Mouse (Mus musculus) kidney, embryonic 16.5 days (tissue): Measurements from ENCODE around the gene Terb2. TPM values are rescaled to one million over a fixed set of nuclear protein-coding genes. Genes with fewer than 3 reads are reported as not detected.

Source experiments
- ATAC-seq: fragments of 200-750 bp; cut with Nextera tagmentation; 2 replicates; pipeline ENCODE4 v1.8.0; 2017; ENCODE audit warnings: moderate TSS enrichment; ENCODE audit not compliant: low FRiP score, low TSS enrichment
- H3K27ac ChIP-seq: fragments of 300-500 bp; sonication (generic); 2 replicates; pipeline ENCODE4 v1.5.1; 2014; ENCODE audit warnings: low read length
- H3K27me3 ChIP-seq: fragments of 300-500 bp; sonication (generic); 2 replicates; pipeline ENCODE4 v1.6.1; 2014; ENCODE audit warnings: low read length, control low read depth, mixed read lengths; ENCODE audit not compliant: insufficient read depth
- H3K36me3 ChIP-seq: fragments of 300-500 bp; sonication (generic); 2 replicates; pipeline ENCODE4 v1.6.1; 2014; ENCODE audit warnings: low read length, control low read depth, mixed read lengths; ENCODE audit not compliant: insufficient read depth
- H3K4me1 ChIP-seq: fragments of 300-500 bp; sonication (generic); 2 replicates; pipeline ENCODE4 v1.6.1; 2014; ENCODE audit warnings: low read length, control low read depth, mixed read lengths; ENCODE audit not compliant: insufficient read depth
- H3K4me2 ChIP-seq: fragments of 300-500 bp; sonication (generic); replicated peaks from 2 replicates; pipeline ENCODE4 v1.6.1; 2014; ENCODE audit warnings: low read depth, low read length
- H3K4me3 ChIP-seq: fragments of 300-500 bp; sonication (generic); 2 replicates; pipeline ENCODE4 v1.5.1; 2014; ENCODE audit warnings: mild to moderate bottlenecking, low read length
- H3K9ac ChIP-seq: fragments of 300-500 bp; sonication (generic); replicated peaks from 2 replicates; pipeline ENCODE4 v1.6.1; 2014; ENCODE audit warnings: low read length
- H3K9me3 ChIP-seq: fragments of 300-500 bp; sonication (generic); 2 replicates; pipeline ENCODE4 v1.6.1; 2016; ENCODE audit warnings: low read length, control low read depth
- WGBS: fragments of 180-500 bp; shearing (Covaris S2); extraction: QIAGEN DNeasy Blood & Tissue Kit; methylation state at CpG from one replicate; pipeline ENCODE4 v1.1.7; 2014; 5-methylcytosine and 5-hydroxymethylcytosine counted together
- polyA plus RNA-seq: library from polyadenylated mRNA; unstranded; fragments of >200 nt; fragmentation: Nextera tagmentation; extraction: Ambion mirVana; gene quantifications from 2 replicates; pipeline ENCODE4 v1.2.1, GENCODE M21; 2015

Gene Terb2
- polyA plus RNA-seq, 1 experiment from 2014 or later = not detected

- WGBS = 78% methylated on average over 5 of the region's 5 CpGs
- no peaks in the 10 kb centered on the region for H3K4me1 ChIP-seq
Measured at GRCm38 (mm10) chr2:122222272-122222671, 36.2 kb downstream of the Terb2 start.

GRCm38 (mm10) chr2:122223654-122224053, 37.6 kb downstream of the Terb2 start:
- ATAC-seq = no peak
- Histone ChIP-seq H3K4me2 (no peak overlapping the region), H3K36me3 (no peaks in the 10 kb centered on the region), H3K4me1 (no peaks in the 10 kb centered on the region), H3K4me3 (no peak overlapping the region), H3K27me3 (no peaks in the 10 kb centered on the region), H3K9me3 (no peaks in the 10 kb centered on the region), H3K9ac (no peak overlapping the region), H3K27ac (no peak overlapping the region)

More at GRCm38 (mm10) chr2:122222272-122222671, 36.2 kb downstream of the Terb2 start:
- no peak overlapping the region for H3K9ac ChIP-seq
- ATAC-seq = no peak
- H3K27ac ChIP-seq = no peak overlapping the region
- H3K9me3 ChIP-seq = no peaks in the 10 kb centered on the region
- H3K4me3 ChIP-seq = no peak overlapping the region
- H3K4me2 ChIP-seq = no peak overlapping the region
- no peaks in the 10 kb centered on the region for H3K27me3 ChIP-seq
- H3K36me3 ChIP-seq = no peaks in the 10 kb centered on the region

GRCm38 (mm10) chr2:122230395-122230794, 44.3 kb downstream of the Terb2 start:
- Histone ChIP-seq H3K36me3 (no peaks in the 10 kb centered on the region), H3K9me3 (no peaks in the 10 kb centered on the region), H3K27ac (no peak overlapping the region), H3K4me1 (0 out of 2 replicates have a peak, but pooled peaks cover 4% of the 10 kb centered on the region), H3K4me2 (no peak overlapping the region), H3K27me3 (no peaks in the 10 kb centered on the region), H3K9ac (no peak overlapping the region), H3K4me3 (no peak overlapping the region)
- WGBS = 85% methylated on average over 6 of the region's 6 CpGs
- ATAC-seq = no peak

- Histone ChIP-seq H3K9ac (no peak overlapping the region), H3K27ac (no peak overlapping the region), H3K4me2 (no peak overlapping the region), H3K36me3 (no peaks in the 10 kb centered on the region), H3K9me3 (no peaks in the 10 kb centered on the region), H3K27me3 (no peaks in the 10 kb centered on the region), H3K4me3 (no peak overlapping the region), H3K4me1 (0 out of 2 replicates have a peak, but pooled peaks cover 4% of the 10 kb centered on the region)
- WGBS = 88% methylated on average over 9 of the region's 9 CpGs
- ATAC-seq = no peak
Measured at GRCm38 (mm10) chr2:122231616-122232015, 45.5 kb downstream of the Terb2 start.

GRCm38 (mm10) chr2:122233341-122233740, 47.3 kb downstream of the Terb2 start:
- WGBS = 54% methylated on average over 5 of the region's 5 CpGs
- no peaks in the 10 kb centered on the region for H3K36me3 ChIP-seq
- no peak overlapping the region for H3K9ac ChIP-seq
- no peak overlapping the region for H3K4me3 ChIP-seq
- ATAC-seq = no peak
- H3K4me2 ChIP-seq = no peak overlapping the region
- H3K9me3 ChIP-seq = no peaks in the 10 kb centered on the region
- no peaks in the 10 kb centered on the region for H3K27me3 ChIP-seq
- H3K4me1 ChIP-seq = 0 out of 2 replicates have a peak, but pooled peaks cover 4% of the 10 kb centered on the region
- no peak overlapping the region for H3K27ac ChIP-seq

- ATAC-seq = peak; percentile 4; the same call in 1 of the 2 replicates
- peak overlapping the region; percentile 69 for H3K9ac ChIP-seq
- peak overlapping the region; percentile 71 for H3K4me3 ChIP-seq
- 0 out of 2 replicates have a peak, but pooled peaks cover 4% of the 10 kb centered on the region for H3K4me1 ChIP-seq
- H3K4me2 ChIP-seq = peak overlapping the region; percentile 93
- H3K9me3 ChIP-seq = no peaks in the 10 kb centered on the region
- no peaks in the 10 kb centered on the region for H3K27me3 ChIP-seq
- 6% methylated on average over 26 of the region's 26 CpGs for WGBS
- peak overlapping the region; percentile 72 for H3K27ac ChIP-seq
- H3K36me3 ChIP-seq = no peaks in the 10 kb centered on the region
Measured at GRCm38 (mm10) chr2:122233759-122234557, 47.9 kb downstream of the Terb2 start.

GRCm38 (mm10) chr2:122234611-122235288, 48.7 kb downstream of the Terb2 start, which contains the start of gene Sord:
TSS of gene Sord (plus strand) at chr2:122234749.
- Histone ChIP-seq H3K9ac (peak within 1 kb of the TSS; percentile 69), H3K27ac (peak within 1 kb of the TSS; percentile 72), H3K36me3 (no peaks in the 10 kb centered on the region), H3K9me3 (no peaks in the 10 kb centered on the region), H3K4me3 (peak within 1 kb of the TSS; percentile 71), H3K4me1 (0 out of 2 replicates have a peak, but pooled peaks cover 4% of the 10 kb centered on the region), H3K27me3 (no peaks in the 10 kb centered on the region), H3K4me2 (peak within 1 kb of the TSS; percentile 93)
- 1% methylated on average over 34 of the region's 35 CpGs for WGBS
- ATAC-seq = peak; percentile 97

- Histone ChIP-seq H3K36me3 (no peaks in the 10 kb centered on the region), H3K27ac (no peak overlapping the region), H3K4me2 (peak overlapping the region; percentile 93), H3K27me3 (no peaks in the 10 kb centered on the region), H3K9me3 (no peaks in the 10 kb centered on the region), H3K4me3 (peak overlapping the region; percentile 71), H3K4me1 (0 out of 2 replicates have a peak, but pooled peaks cover 4% of the 10 kb centered on the region), H3K9ac (no peak overlapping the region)
- no peak for ATAC-seq
- 74% methylated on average over 2 of the region's 2 CpGs for WGBS
Measured at GRCm38 (mm10) chr2:122235425-122235824, 49.4 kb downstream of the Terb2 start.

- H3K27me3 ChIP-seq = no peaks in the 10 kb centered on the region
- no peak overlapping the region for H3K9ac ChIP-seq
- ATAC-seq = no peak
- H3K36me3 ChIP-seq = no peaks in the 10 kb centered on the region
- no peak overlapping the region for H3K4me3 ChIP-seq
- 0 out of 2 replicates have a peak, but pooled peaks cover 4% of the 10 kb centered on the region for H3K4me1 ChIP-seq
- H3K27ac ChIP-seq = no peak overlapping the region
- no peaks in the 10 kb centered on the region for H3K9me3 ChIP-seq
- H3K4me2 ChIP-seq = no peak overlapping the region
Measured at GRCm38 (mm10) chr2:122236321-122236720, 50.2 kb downstream of the Terb2 start.
